Mouse (Mus musculus) stomach, postnatal 0 days (tissue): ENCODE measurements around the gene Ccdc148. TPM values are rescaled to one million over a fixed set of nuclear protein-coding genes. Genes with fewer than 3 reads are reported as not detected.

Source experiments
- ATAC-seq: fragments of 200-750 bp; cut with Nextera tagmentation; 2 replicates; pipeline ENCODE4 v1.8.0; 2017; ENCODE audit not compliant: low FRiP score, low TSS enrichment
- DNase-seq: peaks from one replicate; pipeline ENCODE4 v3.0.0-alpha.2; 2016; ENCODE audit warnings: low spot score
- H3K27ac ChIP-seq: fragments of 300-500 bp; sonication (generic); replicated peaks from 2 replicates; pipeline ENCODE4 v1.5.1; 2014; ENCODE audit warnings: mild to moderate bottlenecking, control low read depth
- H3K27me3 ChIP-seq: fragments of 300-500 bp; sonication (generic); 2 replicates; pipeline ENCODE4 v1.6.1; 2014; ENCODE audit warnings: low read length; ENCODE audit not compliant: control insufficient read depth, insufficient read depth
- H3K36me3 ChIP-seq: fragments of 300-500 bp; sonication (generic); 2 replicates; pipeline ENCODE4 v1.6.1; 2014; ENCODE audit warnings: low read length, mixed read lengths; ENCODE audit not compliant: control insufficient read depth, insufficient read depth
- H3K4me1 ChIP-seq: fragments of 300-500 bp; sonication (generic); replicated peaks from 2 replicates; pipeline ENCODE4 v1.6.1; 2014; ENCODE audit warnings: antibody characterized with exemption; ENCODE audit not compliant: control insufficient read depth, insufficient read depth
- H3K4me2 ChIP-seq: fragments of 300-500 bp; sonication (generic); replicated peaks from 2 replicates; pipeline ENCODE4 v1.6.1; 2014; ENCODE audit warnings: low read depth, mild to moderate bottlenecking, control low read depth, moderate library complexity
- H3K4me3 ChIP-seq: fragments of 300-500 bp; sonication (generic); 2 replicates; pipeline ENCODE4 v1.5.1; 2014; ENCODE audit warnings: low read depth, low read length, control low read depth
- H3K9ac ChIP-seq: fragments of 300-500 bp; sonication (generic); 2 replicates; pipeline ENCODE4 v1.6.1; 2014; ENCODE audit warnings: mild to moderate bottlenecking, low read length, control low read depth, mixed read lengths
- H3K9me3 ChIP-seq: fragments of 300-500 bp; sonication (generic); 2 replicates; pipeline ENCODE4 v1.6.1; 2016; ENCODE audit warnings: low read length; ENCODE audit not compliant: control insufficient read depth
- CTCF ChIP-seq: IDR thresholded peaks from 2 replicates; pipeline ENCODE4 v1.5.1; 2016; ENCODE audit warnings: antibody characterized with exemption, low read depth, mild to moderate bottlenecking, moderate library complexity
- EP300 ChIP-seq: optimal IDR thresholded peaks from 2 replicates; pipeline ENCODE3; 2016; ENCODE audit warnings: antibody characterized with exemption
- WGBS: fragments of 180-500 bp; shearing (Covaris S2); extraction: QIAGEN DNeasy Blood & Tissue Kit; methylation state at CpG from one replicate; pipeline ENCODE4 v1.1.7; 2014; 5-methylcytosine and 5-hydroxymethylcytosine counted together
- polyA plus RNA-seq: library from polyadenylated mRNA; unstranded; fragments of >200 nt; fragmentation: Nextera tagmentation; extraction: Ambion mirVana; gene quantifications from 2 replicates; pipeline ENCODE4 v1.2.1, GENCODE M21; 2015

Ccdc148 gene
- polyA plus RNA-seq, 1 experiment from 2014 or later, result 0.47 TPM

- TF ChIP-seq EP300 (no peak), CTCF (no peak)
- Histone ChIP-seq H3K9ac (no peak overlapping the region), H3K4me1 (no peaks in the 10 kb centered on the region), H3K9me3 (no peaks in the 10 kb centered on the region), H3K4me3 (no peak overlapping the region), H3K36me3 (no peaks in the 10 kb centered on the region), H3K27ac (no peak overlapping the region), H3K4me2 (no peak overlapping the region), H3K27me3 (no peaks in the 10 kb centered on the region)
- ATAC-seq, result no peak
- DNase-seq, result no peak
- WGBS, result 73% methylated on average over 8 of the region's 8 CpGs
These were observed 153.7 kb downstream of the Ccdc148 start for GRCm38 (mm10) chr2:59006567-59007340.

- H3K27me3 ChIP-seq, result no peaks in the 10 kb centered on the region
- DNase-seq (no peak), ATAC-seq (no peak)
- no peak for TF ChIP-seq CTCF
- TF ChIP-seq EP300, result no peak
- no peaks in the 10 kb centered on the region for H3K9me3 ChIP-seq
- H3K4me2 ChIP-seq, result no peak overlapping the region
- H3K9ac ChIP-seq, result no peak overlapping the region
- H3K36me3 ChIP-seq, result no peaks in the 10 kb centered on the region
- H3K27ac ChIP-seq, result no peak overlapping the region
- H3K4me3 ChIP-seq, result no peak overlapping the region
- 67% methylated on average over 2 of the region's 2 CpGs for WGBS
- H3K4me1 ChIP-seq, result no peaks in the 10 kb centered on the region
These were observed 163.3 kb downstream of the Ccdc148 start for GRCm38 (mm10) chr2:58997151-58997550.

GRCm38 (mm10) chr2:58992431-58993191, 167.9 kb downstream of the Ccdc148 start:
- DNase-seq (no peak), ATAC-seq (no peak)
- Histone ChIP-seq H3K4me3 (no peak overlapping the region), H3K4me1 (no peaks in the 10 kb centered on the region), H3K36me3 (no peaks in the 10 kb centered on the region), H3K27me3 (no peaks in the 10 kb centered on the region), H3K4me2 (no peak overlapping the region), H3K9me3 (no peaks in the 10 kb centered on the region), H3K9ac (no peak overlapping the region), H3K27ac (no peak overlapping the region)
- 58% methylated on average over 14 of the region's 14 CpGs for WGBS
- no peak for TF ChIP-seq EP300
- TF ChIP-seq CTCF, result no peak

GRCm38 (mm10) chr2:58978095-58978494, 182.4 kb downstream of the Ccdc148 start:
- H3K4me2 ChIP-seq, result no peak overlapping the region
- H3K27me3 ChIP-seq, result no peaks in the 10 kb centered on the region
- ATAC-seq, result no peak
- no peak overlapping the region for H3K27ac ChIP-seq
- no peak for DNase-seq
- H3K9me3 ChIP-seq, result no peaks in the 10 kb centered on the region
- WGBS, result 85% methylated on average over 7 of the region's 7 CpGs
- H3K4me1 ChIP-seq, result no peaks in the 10 kb centered on the region
- no peaks in the 10 kb centered on the region for H3K36me3 ChIP-seq
- TF ChIP-seq CTCF (no peak), EP300 (no peak)
- no peak overlapping the region for H3K4me3 ChIP-seq
- no peak overlapping the region for H3K9ac ChIP-seq

- H3K4me2 ChIP-seq, result 0 out of 2 replicates have a peak overlapping the region, but pooled peaks have one; percentile 27
- no peaks in the 10 kb centered on the region for H3K9me3 ChIP-seq
- H3K9ac ChIP-seq, result no peak overlapping the region
- H3K4me1 ChIP-seq, result no peaks in the 10 kb centered on the region
- no peaks in the 10 kb centered on the region for H3K36me3 ChIP-seq
- WGBS, result 54% methylated on average over 9 of the region's 9 CpGs
- peak; percentile 18 for DNase-seq
- 0 out of 2 replicates have a peak, but pooled peaks have one; percentile 51 for ATAC-seq
- TF ChIP-seq EP300, result no peak
- TF ChIP-seq CTCF, result peak; percentile 45
- H3K27ac ChIP-seq, result no peak overlapping the region
- H3K27me3 ChIP-seq, result no peaks in the 10 kb centered on the region
- no peak overlapping the region for H3K4me3 ChIP-seq
These were observed 188.8 kb downstream of the Ccdc148 start for GRCm38 (mm10) chr2:58971507-58972275.
